Mouse (Mus musculus): ENCODE measurements around the gene Olfr930.

DNA sequence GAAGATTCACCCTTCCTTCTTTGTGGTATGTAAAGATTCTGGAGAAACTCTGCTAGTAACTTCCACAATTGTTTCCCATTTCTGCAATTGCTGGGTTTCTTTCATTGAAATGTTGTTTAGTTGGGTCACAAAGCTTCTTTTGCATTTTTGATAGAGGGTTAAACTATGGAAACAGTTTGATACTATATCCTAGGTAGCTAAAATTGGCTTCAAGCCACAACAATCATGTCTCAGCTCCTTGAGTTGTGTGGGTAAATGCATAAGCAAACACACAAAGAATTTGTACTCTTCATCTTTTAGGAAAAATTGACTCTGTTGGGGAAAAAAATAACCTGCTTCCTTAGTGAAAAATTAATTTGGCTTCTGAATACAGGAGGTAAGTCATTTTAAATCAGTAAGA, at the start of gene Olfr930:
- no peak for TF ChIP-seq POLR2A (IDR thresholded peaks at IDR 0.05; ENCODE audit: control insufficient read depth, extremely low read depth, insufficient read depth, low read length, poor library complexity)
- no peak for TF ChIP-seq CTCF (IDR thresholded peaks at IDR 0.05; ENCODE audit: borderline replicate concordance, control insufficient read depth, extremely low read depth, insufficient read depth, low read length, poor library complexity)

Data from thymus, adult 2 months (tissue).